Mouse (Mus musculus): Measurements from ENCODE around the gene Pla2g2e.
"Not testable (repeated sequence)": the region's sequence is repeated elsewhere in the genome, so short reads cannot be mapped to it uniquely, and the experiment has no call there.

Gene Pla2g2e

GRCm38 (mm10) chr4:138877731-138878130 lies at the start of gene Pla2g2e:
TSS of gene Pla2g2e (plus strand) at chr4:138877942.
- DNase-seq (ENCODE audit: low spot score in 2 of 2) = peak in 1 of 2 experiments; percentile 27

DNA sequence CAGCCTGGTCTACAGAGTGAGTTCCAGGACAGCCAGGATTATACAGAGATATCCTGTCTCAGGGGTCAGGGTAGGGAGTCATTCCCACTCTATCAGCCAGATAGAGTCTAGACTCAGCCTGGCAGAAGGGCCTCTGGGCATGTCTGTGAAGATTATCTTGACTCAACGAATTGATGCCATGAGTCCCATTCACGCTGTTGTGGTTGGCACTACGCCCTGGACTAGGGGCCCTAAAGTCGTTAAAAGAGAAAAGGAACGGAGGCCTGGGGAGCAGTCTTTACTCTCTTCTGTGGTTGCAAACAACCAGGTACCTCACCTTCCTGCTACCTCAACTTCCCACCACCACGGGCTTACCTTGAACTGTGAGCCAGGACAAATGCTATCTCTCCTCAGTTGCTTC lies 37.9 kb upstream of the Pla2g2e start:
- DNase-seq (ENCODE audit: low spot score in 2 of 2) = no peak

GRCm38 (mm10) chr4:138840726-138841125 lies 37.0 kb upstream of the Pla2g2e start:
- no peak for DNase-seq (ENCODE audit: low spot score in 2 of 2)

- peak in 1 of 2 experiments; percentile 17 for DNase-seq (ENCODE audit: low spot score in 2 of 2)
Observed at GRCm38 (mm10) chr4:138841386-138841785, 36.4 kb upstream of the Pla2g2e start.

- peak; percentile 64 to 65 for DNase-seq (ENCODE audit: low spot score in 2 of 2)
Observed at GRCm38 (mm10) chr4:138851463-138851862, 26.3 kb upstream of the Pla2g2e start.

GRCm38 (mm10) chr4:138852961-138853360 lies 24.8 kb upstream of the Pla2g2e start:
- no peak for DNase-seq (ENCODE audit: low spot score in 2 of 2)

GRCm38 (mm10) chr4:138855092-138855632 lies 22.6 kb upstream of the Pla2g2e start:
- no peak for DNase-seq (ENCODE audit: low spot score in 2 of 2)

DNA sequence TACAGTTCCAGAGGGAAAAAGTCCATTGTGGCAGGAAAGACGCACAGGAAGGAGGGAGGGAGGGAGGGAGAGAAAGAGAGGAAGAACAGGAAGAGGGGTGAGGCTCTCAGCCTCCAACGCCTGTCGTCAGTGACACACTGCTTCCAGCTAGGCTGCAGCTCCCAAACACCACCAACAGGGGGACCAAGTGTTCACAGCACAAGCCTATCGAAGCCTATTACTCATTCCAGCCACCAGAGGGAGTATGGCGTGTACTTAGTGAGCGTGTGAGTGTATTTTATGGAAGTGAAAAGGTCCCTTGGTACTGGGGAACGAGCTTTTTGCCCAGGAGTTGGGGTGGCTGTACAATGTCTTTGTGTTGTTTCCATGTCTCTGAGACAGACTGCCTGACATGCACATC lies 21.3 kb upstream of the Pla2g2e start:
- peak in 1 of 2 experiments; percentile 30 for DNase-seq (ENCODE audit: low spot score in 2 of 2)

DNA sequence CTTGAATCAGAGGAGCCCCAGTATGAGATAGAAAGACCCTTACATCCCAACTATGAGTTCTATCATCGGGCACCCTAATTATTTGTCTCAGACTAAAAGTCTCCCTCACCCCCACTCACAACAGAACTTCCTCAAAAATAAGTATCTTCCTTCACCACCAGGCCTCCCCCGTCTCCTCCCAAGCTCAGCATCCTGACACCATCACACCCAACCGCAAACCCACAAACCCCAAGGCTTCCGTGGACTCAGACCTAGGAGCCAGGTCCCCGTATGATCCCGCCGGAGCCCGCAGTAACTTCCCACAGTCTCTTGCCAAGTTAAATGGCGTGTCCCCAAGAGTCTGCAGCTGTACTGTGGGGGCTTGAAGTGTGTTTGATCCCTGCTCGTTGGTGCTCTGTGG lies 20.2 kb upstream of the Pla2g2e start:
- no peak for DNase-seq (ENCODE audit: low spot score in 2 of 2)

DNA sequence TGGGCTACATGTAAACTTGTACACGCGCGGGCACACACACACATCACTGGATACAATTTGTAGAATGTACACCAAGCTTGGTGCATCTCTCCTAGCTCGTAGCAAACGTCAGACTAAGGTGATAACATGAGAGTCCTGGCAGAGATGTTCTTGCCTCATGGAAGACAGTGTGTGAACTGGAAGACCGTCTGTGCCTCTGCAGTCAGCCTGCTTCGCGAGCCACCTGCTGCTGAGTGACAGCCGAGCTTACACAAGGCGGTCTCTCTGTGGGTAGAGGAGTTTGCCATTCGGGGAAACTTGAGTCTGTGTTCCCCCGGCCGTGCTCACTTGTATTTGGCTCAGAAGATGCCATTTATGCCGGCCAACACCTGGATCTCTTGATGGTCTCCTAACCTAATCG lies 19.3 kb upstream of the Pla2g2e start:
- DNase-seq (ENCODE audit: low spot score in 2 of 2) = no peak

- no peak for DNase-seq (ENCODE audit: low spot score in 2 of 2)
Observed at GRCm38 (mm10) chr4:138859245-138859644, 18.5 kb upstream of the Pla2g2e start.

DNA sequence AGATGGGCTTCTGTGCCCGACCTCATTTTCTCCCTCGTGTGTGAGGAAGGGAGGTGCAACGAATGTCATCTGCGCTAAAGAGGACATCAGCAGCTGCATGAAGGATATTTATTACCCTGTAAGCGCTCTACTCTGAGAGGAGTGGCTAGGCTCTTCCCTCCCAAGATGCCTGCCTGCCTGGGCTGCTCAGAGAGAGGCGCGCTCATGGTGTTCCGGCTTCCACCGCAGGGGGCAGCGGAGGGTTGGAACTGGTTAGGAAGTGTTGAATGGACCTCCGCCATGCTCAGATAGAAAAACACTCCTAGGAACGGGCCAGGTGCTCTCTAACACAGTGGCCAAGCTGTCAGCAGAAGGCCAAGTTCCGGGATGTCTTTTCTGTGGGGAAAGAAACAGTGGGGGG lies 18.0 kb upstream of the Pla2g2e start:
- peak; percentile 49 to 58 for DNase-seq (ENCODE audit: low spot score in 2 of 2)

DNA sequence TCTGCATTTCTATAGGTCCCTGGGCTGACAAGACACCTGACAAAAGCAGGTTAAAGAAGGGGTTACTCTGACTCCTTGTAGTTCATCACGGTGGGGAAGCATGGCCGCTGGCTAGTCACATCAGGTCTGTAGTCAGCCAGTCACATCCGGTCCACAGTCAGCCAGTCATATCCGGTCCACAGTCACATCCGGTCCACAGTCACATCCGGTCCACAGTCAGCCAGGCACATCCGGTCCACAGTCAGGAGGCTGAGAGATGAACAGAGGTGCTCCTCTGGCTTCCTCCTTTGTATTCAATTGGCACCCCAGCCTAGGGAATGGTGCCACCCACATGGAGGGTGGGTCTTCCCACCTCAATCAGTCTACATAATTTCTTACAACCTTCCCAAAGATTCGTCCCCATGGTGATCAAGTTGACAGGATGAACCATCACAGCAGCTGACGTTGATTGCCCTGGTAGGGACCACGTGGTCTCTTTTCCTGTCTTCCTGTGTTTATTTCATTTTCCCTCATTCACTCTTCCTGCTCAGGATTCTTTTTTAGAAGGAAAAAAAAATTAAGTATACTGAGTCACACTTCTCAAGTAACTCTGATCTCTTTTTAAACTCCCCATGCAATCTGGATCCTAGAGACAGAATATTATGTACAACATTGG lies 14.3 kb upstream of the Pla2g2e start, which contains the start of gene Pla2g5:
Gene Pla2g5, minus strand, starts transcription at position 139 of the 655 bp plus-strand sequence.
- no peak for DNase-seq (ENCODE audit: low spot score in 2 of 2)

GRCm38 (mm10) chr4:138865092-138865491 lies 12.7 kb upstream of the Pla2g2e start:
- no peak for DNase-seq (ENCODE audit: low spot score in 2 of 2)

GRCm38 (mm10) chr4:138865991-138866390 lies 11.8 kb upstream of the Pla2g2e start:
- no peak for DNase-seq (ENCODE audit: low spot score in 2 of 2)

- peak; percentile 63 to 75 for DNase-seq (ENCODE audit: low spot score in 2 of 2)
Observed at GRCm38 (mm10) chr4:138866413-138866812, 11.3 kb upstream of the Pla2g2e start.

DNA sequence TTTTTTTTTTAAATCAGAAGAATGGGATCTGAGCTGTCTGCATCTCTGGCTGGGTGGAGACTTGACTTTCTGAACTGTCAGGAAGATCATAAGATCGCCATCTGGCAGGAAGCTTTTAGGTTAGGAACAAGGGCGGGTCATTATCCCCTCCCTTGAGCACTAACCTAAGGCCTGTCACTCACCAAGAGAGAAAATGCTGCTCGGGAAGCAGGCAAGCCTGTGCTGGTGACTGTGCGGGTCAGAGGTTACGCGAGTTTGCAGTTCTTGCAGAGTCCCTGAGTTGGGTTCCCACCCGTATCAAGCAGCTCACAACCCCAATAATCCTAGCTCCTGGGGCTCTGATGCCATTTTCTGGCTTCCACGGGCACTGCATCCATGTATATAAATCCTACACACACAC lies 9.1 kb upstream of the Pla2g2e start:
- DNase-seq (ENCODE audit: low spot score in 2 of 2) = no peak

DNA sequence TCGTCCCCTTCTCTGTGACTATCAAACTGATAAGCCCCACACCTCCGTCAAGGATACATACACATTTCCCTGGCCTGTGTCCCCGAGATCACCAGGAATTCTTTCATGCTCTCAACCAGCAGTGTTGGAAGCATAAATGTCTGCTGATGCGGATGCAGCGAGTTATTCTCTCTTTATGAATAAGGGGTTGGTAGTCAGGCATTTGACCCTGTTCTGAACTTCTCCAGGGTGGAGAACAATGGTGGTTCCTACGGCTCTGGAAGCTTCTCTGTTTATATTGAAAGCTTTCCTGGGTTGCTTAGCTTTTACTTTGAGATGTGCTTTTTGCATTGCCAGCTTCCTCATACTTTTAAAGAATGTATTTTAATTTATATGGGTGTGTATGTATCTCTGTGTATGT lies 3.9 kb upstream of the Pla2g2e start, which contains the start of gene Gm13030:
Gene Gm13030, minus strand, starts transcription at position 101 of the 400 bp plus-strand sequence.
- no peak for DNase-seq (ENCODE audit: low spot score in 2 of 2)

DNA sequence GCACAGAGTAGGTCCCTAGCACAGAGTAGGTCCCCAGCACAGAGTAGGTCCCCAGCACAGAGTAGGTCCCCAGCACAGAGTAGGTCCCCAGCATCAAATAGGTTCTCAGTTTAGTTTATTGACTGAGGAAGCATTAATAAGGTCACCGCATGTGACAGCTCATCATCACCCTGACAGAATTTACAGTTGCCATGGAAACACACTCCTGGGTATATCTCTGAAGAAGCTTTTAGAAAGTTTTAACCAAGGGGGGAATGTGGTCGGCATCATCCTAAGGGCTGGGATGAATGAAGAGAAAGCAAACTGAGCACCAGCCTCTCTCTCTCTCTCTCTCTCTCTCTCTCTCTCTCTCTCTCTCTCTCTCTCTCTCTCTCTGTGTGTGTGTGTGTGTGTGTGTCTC lies 2.5 kb upstream of the Pla2g2e start:
- not testable (repeated sequence) for DNase-seq (ENCODE audit: low spot score in 2 of 2)

DNA sequence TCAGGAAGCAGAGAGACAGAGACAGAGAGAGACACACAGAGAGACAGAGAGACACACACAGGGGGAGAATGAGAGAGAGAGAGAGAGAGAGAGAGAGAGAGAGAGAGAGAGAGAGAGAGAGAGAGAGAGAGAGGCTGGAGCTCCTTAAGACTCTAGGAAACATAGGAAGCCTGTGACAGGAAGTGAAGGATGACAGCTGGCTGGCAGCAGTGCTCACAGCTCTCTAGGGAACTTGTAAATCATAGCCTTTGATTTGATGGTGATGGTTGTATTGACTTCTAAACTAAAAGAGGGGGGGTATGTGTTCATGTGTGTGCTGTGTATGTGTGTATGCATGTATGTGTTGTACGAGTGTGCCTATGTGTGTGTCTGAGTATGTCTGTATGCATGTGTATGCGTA lies 1.8 kb upstream of the Pla2g2e start:
- DNase-seq (ENCODE audit: low spot score in 2 of 2) = no peak

DNA sequence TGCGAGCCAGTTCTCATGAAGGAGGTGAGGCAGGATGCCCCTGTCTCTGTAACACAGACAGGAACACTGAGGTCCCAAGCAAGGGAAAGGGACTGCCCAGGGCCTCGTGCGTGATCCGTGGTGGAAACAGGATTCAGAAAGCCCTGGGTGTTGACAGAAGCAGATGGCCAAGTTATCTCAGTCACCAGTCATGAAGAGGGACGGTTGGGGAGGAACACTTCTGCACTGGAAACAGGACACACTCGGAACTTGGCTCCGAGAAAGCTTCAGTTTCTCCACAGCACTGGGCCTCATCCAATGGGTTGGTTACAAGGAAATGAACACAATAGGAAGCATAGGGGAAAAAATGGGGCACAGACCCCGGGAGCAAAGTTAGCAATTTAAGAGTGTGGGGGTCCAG lies 1.0 kb downstream of the Pla2g2e start:
- peak in 1 of 2 experiments; percentile 47 for DNase-seq (ENCODE audit: low spot score in 2 of 2)

GRCm38 (mm10) chr4:138879808-138880207 lies 2.1 kb downstream of the Pla2g2e start:
- DNase-seq (ENCODE audit: low spot score in 2 of 2) = no peak

- DNase-seq (ENCODE audit: low spot score in 2 of 2) = peak in 1 of 2 experiments; percentile 53
Observed at GRCm38 (mm10) chr4:138880811-138881584, 3.3 kb downstream of the Pla2g2e start.
